Mouse (Mus musculus): ENCODE results near the gene AC131692.1. TPM values are rescaled to one million over a fixed set of nuclear protein-coding genes. Genes with fewer than 3 reads are reported as not detected.

Gene AC131692.1
- total and polyA plus RNA-seq, 3 experiments = 0.39 to 2.9 TPM; not detected in 1

GRCm38 (mm10) chr19:6046294-6047153 lies 47.7 kb upstream of the AC131692.1 start, which contains the start of gene Syvn1:
Gene Syvn1 (plus strand): TSS chr19:6046576.
- H3K27me3 ChIP-seq (ENCODE audit: control insufficient read depth in 1 of 2, insufficient read depth in 2 of 2, low read length in 2 of 2) = no peaks in the 10 kb centered on the region
- peaks cover 22% of the 10 kb centered on the region for H3K79me2 ChIP-seq (ENCODE audit: control insufficient read depth, insufficient read depth, low read length, poor library complexity)
- H3K4me3 ChIP-seq (ENCODE audit: control insufficient read depth in 1 of 2, insufficient read depth in 1 of 2, low read depth in 2 of 2, low read length in 2 of 2) = peak within 1 kb of the TSS; percentile 61 to 81
- peak; percentile 98 for DNase-seq (ENCODE audit: low read depth, low spot score)
- H3K36me3 ChIP-seq (ENCODE audit: control insufficient read depth in 1 of 2, insufficient read depth in 2 of 2, low read length in 2 of 2) = peaks cover under 1 to 12% of the 10 kb centered on the region in 2 experiments; a peak in 2 of 4 replicates
- H3K27ac ChIP-seq (ENCODE audit: control insufficient read depth, low read depth, low read length) = peak within 1 kb of the TSS; percentile 94
- peaks cover 3 to 23% of the 10 kb centered on the region in 2 experiments; a peak in 3 of 4 replicates for H3K4me1 ChIP-seq (ENCODE audit: control insufficient read depth in 1 of 2, insufficient read depth in 2 of 2, low read length in 2 of 2)
- TF ChIP-seq CTCF (IDR thresholded peaks at IDR 0.05 in 2 of 3, conservative IDR thresholded peaks at IDR 0.05 in 1 of 3; ENCODE audit: control insufficient read depth in 1 of 3, insufficient read depth in 1 of 3, low read depth in 2 of 3, low read length in 3 of 3, poor library complexity in 1 of 3, severe bottlenecking in 1 of 3) (no peak), POLR2A (IDR thresholded peaks at IDR 0.05; ENCODE audit: control insufficient read depth in 1 of 2, insufficient read depth in 1 of 2, low read depth in 1 of 2, low read length in 2 of 2, poor library complexity in 1 of 2) (peak; percentile 73 to 86), E2F4 (IDR thresholded peaks at IDR 0.05; ENCODE audit: borderline replicate concordance, low read depth, low read length) (no peak), RCOR1 (IDR thresholded peaks at IDR 0.05; ENCODE audit: low read depth, low read length) (no peak), GATA1 (IDR thresholded peaks at IDR 0.05; ENCODE audit: low read depth, low read length) (no peak), MEF2A (IDR thresholded peaks at IDR 0.05; ENCODE audit: extremely low read depth, insufficient replicate concordance, low read depth, low read length, poor library complexity, severe bottlenecking) (no peak), ELF1 (IDR thresholded peaks at IDR 0.05; ENCODE audit: low read depth, low read length) (peak; percentile 59; the same call in 1 of the 2 replicates), HCFC1 (IDR thresholded peaks at IDR 0.05; ENCODE audit: low read depth, low read length) (peak; percentile 83), ZMIZ1 (IDR thresholded peaks at IDR 0.05; ENCODE audit: low read depth, low read length) (peak; percentile 83), SMC3 (IDR thresholded peaks at IDR 0.05; ENCODE audit: low read depth, low read length) (no peak), ZNF384 (IDR thresholded peaks at IDR 0.05; ENCODE audit: low read depth, low read length) (peak; percentile 69), POLR2AphosphoS2 (IDR thresholded peaks at IDR 0.05; ENCODE audit: low read length) (peak; percentile 89), ETS1 (IDR thresholded peaks at IDR 0.05; ENCODE audit: low read depth, low read length) (peak; percentile 84), POLR2AphosphoS5 (IDR thresholded peaks at IDR 0.05; ENCODE audit: borderline replicate concordance, low read depth, low read length) (no peak; the same call in 1 of the 2 replicates), MAZ (IDR thresholded peaks at IDR 0.05; ENCODE audit: low read depth, low read length) (peak; percentile 92), ZKSCAN1 (IDR thresholded peaks at IDR 0.05; ENCODE audit: low read depth, low read length) (no peak), USF2 (IDR thresholded peaks at IDR 0.05; ENCODE audit: borderline replicate concordance in 1 of 2, insufficient read depth in 1 of 2, low read depth in 1 of 2, low read length in 2 of 2) (no peak), MYC (IDR thresholded peaks at IDR 0.05; ENCODE audit: low read depth, low read length) (0 out of 2 replicates have a peak, but pooled peaks have one; percentile 18), ZC3H11A (IDR thresholded peaks at IDR 0.05; ENCODE audit: low read depth, low read length) (no peak), MAX (IDR thresholded peaks at IDR 0.05; ENCODE audit: low read length) (peak; percentile 50; the same call in 1 of the 2 replicates), NRF1 (IDR thresholded peaks at IDR 0.05; ENCODE audit: insufficient read depth, low read depth, low read length, poor library complexity, severe bottlenecking) (peak; percentile 52), TBP (IDR thresholded peaks at IDR 0.05; ENCODE audit: low read depth, low read length) (peak; percentile 96), SIN3A (IDR thresholded peaks at IDR 0.05; ENCODE audit: low read length) (peak; percentile 88), KAT2A (conservative IDR thresholded peaks at IDR 0.05; ENCODE audit: low read depth, low read length) (peak; percentile 36; the same call in 1 of the 2 replicates), RAD21 (IDR thresholded peaks at IDR 0.05; ENCODE audit: low read depth, low read length) (no peak), MYB (IDR thresholded peaks at IDR 0.05; ENCODE audit: low read depth, low read length) (no peak), MXI1 (IDR thresholded peaks at IDR 0.05; ENCODE audit: low read depth, low read length) (peak; percentile 79), CHD2 (IDR thresholded peaks at IDR 0.05; ENCODE audit: low read length) (peak; percentile 95), NELFE (IDR thresholded peaks at IDR 0.05; ENCODE audit: low read depth, low read length) (peak; percentile 63), TCF12 (IDR thresholded peaks at IDR 0.05; ENCODE audit: low read depth, low read length) (peak; percentile 53), BHLHE40 (IDR thresholded peaks at IDR 0.05; ENCODE audit: borderline replicate concordance, low read depth, low read length) (0 out of 2 replicates have a peak, but pooled peaks have one; percentile 10), MAFK (IDR thresholded peaks at IDR 0.05; ENCODE audit: borderline replicate concordance, low read depth, low read length) (no peak; the same call in 1 of the 2 replicates), CHD1 (IDR thresholded peaks at IDR 0.05; ENCODE audit: low read depth, low read length) (peak; percentile 98), JUND (IDR thresholded peaks at IDR 0.05; ENCODE audit: low read depth, low read length) (no peak)
- H3K9ac ChIP-seq (ENCODE audit: control insufficient read depth, low read depth, low read length, poor library complexity, severe bottlenecking) = peak within 1 kb of the TSS; percentile 77
- H3K9me3 ChIP-seq (replicated peaks; ENCODE audit: insufficient read depth, low read length) = no peaks in the 10 kb centered on the region
